In genomic region chr9:65844421-65845165, GRCm38 (mm10) we compare ENCODE assay signal across 8 mouse cellular contexts. TPM values are rescaled to one million over a fixed set of nuclear protein-coding genes. Genes with fewer than 3 reads are reported as not detected.
DNase-seq lines count a peak whose midpoint lies in the region; ATAC-seq and TF ChIP-seq lines count a peak whose summit lies in the region.

No protein-coding gene starts in this region.

- peak; percentile 23 for DNase-seq in adrenal gland, adult 2 months
- no peak for DNase-seq in adrenal gland, postnatal 4 days (ENCODE audit: low spot score in 2 of 2)
- DNase-seq in midbrain, embryonic 10.5 days (ENCODE audit: low spot score) = no peak
- no peak for DNase-seq in midbrain, embryonic 11.5 days (ENCODE audit: low spot score, missing footprints)
- DNase-seq in kidney, postnatal 0 days (ENCODE audit: low spot score) = peak; percentile 41
- no peak for DNase-seq in embryo, embryonic 11 days
- DNase-seq in frontal cortex, adult 2 months (ENCODE audit: extremely low spot score in 1 of 2, low spot score in 1 of 2) = no peak

- H3K4me2 ChIP-seq in midbrain, embryonic 11.5 days = no peak overlapping the region
- H3K4me2 ChIP-seq in kidney, postnatal 0 days (ENCODE audit: low read length) = no peak overlapping the region

- no peak for ATAC-seq in midbrain, embryonic 11.5 days (ENCODE audit: low FRiP score)
- no peak for ATAC-seq in kidney, postnatal 0 days (replicated peaks; ENCODE audit: low FRiP score, low read depth)
- peak; percentile 43; the same call in 1 of the 2 replicates for ATAC-seq in monocyte, adult 5-6 weeks (replicated peaks; ENCODE audit: insufficient number of reproducible peaks, low FRiP score, low TSS enrichment, poor library complexity, severe bottlenecking)

- H3K9ac ChIP-seq in midbrain, embryonic 11.5 days (ENCODE audit: low read length) = no peak overlapping the region
- H3K9ac ChIP-seq in kidney, postnatal 0 days (ENCODE audit: low read depth, low read length) = no peak overlapping the region

- H3K36me3 ChIP-seq in midbrain, embryonic 10.5 days = peaks cover 12% of the 10 kb centered on the region
- H3K36me3 ChIP-seq in midbrain, embryonic 11.5 days (ENCODE audit: control insufficient read depth, insufficient read depth, low read length) = no peaks in the 10 kb centered on the region
- no peaks in the 10 kb centered on the region for H3K36me3 ChIP-seq in kidney, postnatal 0 days (ENCODE audit: insufficient read depth, low read length)

- H3K4me1 ChIP-seq in midbrain, embryonic 10.5 days = peaks cover 23% of the 10 kb centered on the region
- no peaks in the 10 kb centered on the region; the same call in none of the 2 replicates for H3K4me1 ChIP-seq in midbrain, embryonic 11.5 days (ENCODE audit: control insufficient read depth, insufficient read depth, low read length)
- peaks cover 19% of the 10 kb centered on the region for H3K4me1 ChIP-seq in kidney, postnatal 0 days (replicated peaks; ENCODE audit: insufficient read depth, low read length)

- H3K4me3 ChIP-seq in midbrain, embryonic 10.5 days = no peak overlapping the region
- H3K4me3 ChIP-seq in midbrain, embryonic 11.5 days (ENCODE audit: low read depth, low read length) = no peak overlapping the region
- no peak overlapping the region for H3K4me3 ChIP-seq in kidney, postnatal 0 days (replicated peaks; ENCODE audit: low read depth, low read length)

- 0 out of 2 replicates have a peak overlapping the region, but pooled peaks have one; percentile 42 for H3K27ac ChIP-seq in midbrain, embryonic 10.5 days (replicated peaks)
- no peak overlapping the region for H3K27ac ChIP-seq in midbrain, embryonic 11.5 days (ENCODE audit: low read depth, low read length)
- peak overlapping the region; percentile 62; the same call in 1 of the 2 replicates for H3K27ac ChIP-seq in kidney, postnatal 0 days

- H3K9me3 ChIP-seq in midbrain, embryonic 10.5 days (replicated peaks) = no peaks in the 10 kb centered on the region
- no peaks in the 10 kb centered on the region for H3K9me3 ChIP-seq in midbrain, embryonic 11.5 days (ENCODE audit: control insufficient read depth, low read length)
- no peaks in the 10 kb centered on the region for H3K9me3 ChIP-seq in kidney, postnatal 0 days (replicated peaks; ENCODE audit: low read length)

- TF ChIP-seq CTCF in kidney, postnatal 0 days (IDR thresholded peaks at IDR 0.05; ENCODE audit: low read depth) = no peak

- WGBS in midbrain, embryonic 10.5 days = 75% methylated on average over 7 of the region's 7 CpGs
- 74% methylated on average over 7 of the region's 7 CpGs for WGBS in midbrain, embryonic 11.5 days
- 50% methylated on average over 7 of the region's 7 CpGs for WGBS in kidney, postnatal 0 days

- H3K27me3 ChIP-seq in midbrain, embryonic 10.5 days (ENCODE audit: low read depth, poor library complexity, severe bottlenecking) = no peaks in the 10 kb centered on the region
- no peaks in the 10 kb centered on the region for H3K27me3 ChIP-seq in midbrain, embryonic 11.5 days (ENCODE audit: control insufficient read depth, insufficient read depth, low read length)
- H3K27me3 ChIP-seq in kidney, postnatal 0 days (ENCODE audit: insufficient read depth, low read length) = no peaks in the 10 kb centered on the region

RNA-seq across cellular contexts. Expression of gene Zfp609, which starts 17.2 kb away (rescaled TPM):
- total RNA-seq in adrenal gland, adult 2 months (2021) = 10 to 100 TPM; 23.9 to 33.2 TPM
- 6.2 and 9.3 TPM in 2 replicates for polyA plus RNA-seq in adrenal gland, adult 2 months (2012; rRNA removed)
- 10 to 100 TPM; 46.5 to 52.7 TPM for total RNA-seq in adrenal gland, postnatal 4 days (2021)
- 6.4 and 7.3 TPM in 2 replicates for polyA plus RNA-seq in midbrain, embryonic 10.5 days (2016; fragmentation: Nextera tagmentation; extraction: Ambion mirVana)
- 7.4 and 7.6 TPM in 2 replicates for polyA plus RNA-seq in midbrain, embryonic 11.5 days (2014; fragmentation: Nextera tagmentation; extraction: Ambion mirVana)
- polyA plus RNA-seq in kidney, postnatal 0 days (2015; fragmentation: Nextera tagmentation; extraction: Ambion mirVana) = 4.1 and 5.0 TPM in 2 replicates
- 3.3 to 5.2 TPM (median 4.8 TPM) in 3 replicates for total RNA-seq in monocyte, adult 5-6 weeks (2017)
- polyA plus RNA-seq in frontal cortex, adult 2 months (2012; rRNA removed) = 19.2 and 19.7 TPM in 2 replicates

RNA-seq across cellular contexts. Expression of gene Pclaf, which starts 45.4 kb away (rescaled TPM):
- total RNA-seq in adrenal gland, adult 2 months (2021) = 1 to 10 TPM in 1 of 2 experiments, under 1 TPM in 1; 0.97 to 1.8 TPM
- polyA plus RNA-seq in adrenal gland, adult 2 months (2012; rRNA removed) = 0.12 TPM in 1 of 2 replicates, not detected in the other
- 10 to 100 TPM; 32.7 to 40.6 TPM for total RNA-seq in adrenal gland, postnatal 4 days (2021)
- polyA plus RNA-seq in midbrain, embryonic 10.5 days (2016; fragmentation: Nextera tagmentation; extraction: Ambion mirVana) = 258 and 306 TPM in 2 replicates
- polyA plus RNA-seq in midbrain, embryonic 11.5 days (2014; fragmentation: Nextera tagmentation; extraction: Ambion mirVana) = 198 and 215 TPM in 2 replicates
- 89.5 and 115 TPM in 2 replicates for polyA plus RNA-seq in kidney, postnatal 0 days (2015; fragmentation: Nextera tagmentation; extraction: Ambion mirVana)
- 3.3 to 4.6 TPM (median 3.6 TPM) in 3 replicates for total RNA-seq in monocyte, adult 5-6 weeks (2017)
- 0.57 and 0.96 TPM in 2 replicates for polyA plus RNA-seq in frontal cortex, adult 2 months (2012; rRNA removed)

Comparison
In these comparisons a context has a peak if more than half of its experiments do, and no peak if none do; other contexts are left out.
1. DNase-seq: peak in adrenal gland, adult 2 months (single experiment) and kidney, postnatal 0 days (single experiment); none in adrenal gland, postnatal 4 days (0 of 2), midbrain, embryonic 10.5 days (single experiment), midbrain, embryonic 11.5 days (single experiment), embryo, embryonic 11 days (single experiment) and frontal cortex, adult 2 months (0 of 2).
2. RNA of gene Pclaf, which starts 45.4 kb away (polyA plus RNA-seq): 258 to 306 TPM in midbrain, embryonic 10.5 days, 198 to 215 TPM in midbrain, embryonic 11.5 days and 89.5 to 115 TPM in kidney, postnatal 0 days; 0.57 to 0.96 TPM in frontal cortex, adult 2 months and 0.12 TPM in adrenal gland, adult 2 months; every median in the first group is over 10 times any median in the second.